Mouse (Mus musculus): ENCODE data around the gene Gm5678. TPM values are rescaled to one million over a fixed set of nuclear protein-coding genes. Genes with fewer than 3 reads are reported as not detected.
"Not testable (repeated sequence)": the region's sequence is repeated elsewhere in the genome, so short reads cannot be mapped to it uniquely, and the experiment has no call there.

The Gm5678 gene
- polyA plus RNA-seq, 1 experiment from 2014 or later = not detected

DNA sequence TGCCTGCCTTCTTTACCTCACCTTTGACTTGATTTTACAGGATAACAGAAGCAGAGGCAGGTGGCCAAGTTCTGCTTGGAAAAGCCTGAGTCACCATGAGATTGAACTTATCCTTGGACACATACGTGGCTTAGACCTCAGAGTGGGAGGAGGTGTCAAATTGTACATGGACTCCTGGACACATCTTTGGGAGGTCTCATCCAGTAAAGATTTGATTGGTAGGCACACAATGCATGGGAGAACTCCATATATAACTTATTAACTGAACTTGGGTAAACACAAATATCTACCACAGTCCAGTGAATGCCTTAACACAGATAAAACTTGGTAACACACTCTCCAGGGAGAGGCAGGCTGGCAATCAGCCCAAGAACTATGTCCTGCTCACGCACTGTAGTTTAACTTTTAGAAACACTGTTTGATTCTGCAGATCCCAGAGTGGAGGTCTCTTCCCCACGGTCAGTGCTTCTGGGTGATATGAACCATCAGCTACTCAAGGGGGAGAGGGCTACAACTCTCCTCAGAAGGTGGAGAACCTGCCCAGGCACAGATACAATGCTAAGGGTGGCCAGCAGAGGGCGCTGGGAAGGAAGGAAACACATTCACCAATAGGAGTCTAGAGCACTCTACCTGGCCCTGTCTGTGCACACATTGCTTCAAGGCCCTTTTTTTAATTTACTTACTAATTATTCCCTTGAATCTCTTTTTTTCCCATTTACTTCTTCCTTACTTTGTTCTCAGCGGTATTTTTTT, 12.6 kb upstream of the Gm5678 start:
- Histone ChIP-seq H3K9me3 (ENCODE audit: control insufficient read depth, low read length) (no peaks in the 10 kb centered on the region), H3K36me3 (ENCODE audit: control insufficient read depth, insufficient read depth, low read length) (no peaks in the 10 kb centered on the region), H3K4me1 (ENCODE audit: control insufficient read depth, insufficient read depth, low read length) (no peaks in the 10 kb centered on the region), H3K27me3 (ENCODE audit: control insufficient read depth, insufficient read depth, low read length) (no peaks in the 10 kb centered on the region), H3K4me2 (ENCODE audit: low read depth, low read length) (no peak overlapping the region), H3K9ac (replicated peaks; ENCODE audit: low read depth, low read length) (no peak overlapping the region), H3K4me3 (ENCODE audit: low read depth, low read length) (no peak overlapping the region), H3K27ac (ENCODE audit: low read depth, low read length) (no peak overlapping the region)
- 33% methylated on average over 5 of the region's 5 CpGs for WGBS
- ATAC-seq (ENCODE audit: low read depth) = no peak

DNA sequence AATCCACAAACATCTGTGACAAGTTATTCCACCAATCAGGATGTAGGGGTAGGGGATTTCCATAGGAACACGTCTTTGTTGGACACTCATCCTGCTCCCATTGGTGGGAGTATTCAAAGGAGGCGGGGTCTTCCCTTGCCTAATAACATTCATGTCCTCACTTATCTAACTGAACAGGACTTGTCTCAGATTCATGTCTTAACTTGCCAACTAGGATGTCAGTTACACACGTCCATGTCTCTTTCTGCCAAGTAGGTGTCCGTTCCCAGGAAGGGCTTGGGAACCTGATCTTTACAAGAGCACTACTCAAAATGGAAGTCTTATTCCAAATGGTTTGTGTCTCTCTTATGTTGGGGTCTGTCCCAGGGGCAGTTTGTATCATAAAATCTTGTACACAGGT, 4.1 kb upstream of the Gm5678 start:
- not testable (repeated sequence) for H3K4me2 ChIP-seq (ENCODE audit: low read depth, low read length); H3K4me1 ChIP-seq (ENCODE audit: control insufficient read depth, insufficient read depth, low read length); H3K9ac ChIP-seq (replicated peaks; ENCODE audit: low read depth, low read length); ATAC-seq (ENCODE audit: low read depth); H3K27ac ChIP-seq (ENCODE audit: low read depth, low read length); H3K36me3 ChIP-seq (ENCODE audit: control insufficient read depth, insufficient read depth, low read length); H3K27me3 ChIP-seq (ENCODE audit: control insufficient read depth, insufficient read depth, low read length); H3K9me3 ChIP-seq (ENCODE audit: control insufficient read depth, low read length); H3K4me3 ChIP-seq (ENCODE audit: low read depth, low read length)
- 93% methylated on average over 4 of the region's 4 CpGs for WGBS

DNA sequence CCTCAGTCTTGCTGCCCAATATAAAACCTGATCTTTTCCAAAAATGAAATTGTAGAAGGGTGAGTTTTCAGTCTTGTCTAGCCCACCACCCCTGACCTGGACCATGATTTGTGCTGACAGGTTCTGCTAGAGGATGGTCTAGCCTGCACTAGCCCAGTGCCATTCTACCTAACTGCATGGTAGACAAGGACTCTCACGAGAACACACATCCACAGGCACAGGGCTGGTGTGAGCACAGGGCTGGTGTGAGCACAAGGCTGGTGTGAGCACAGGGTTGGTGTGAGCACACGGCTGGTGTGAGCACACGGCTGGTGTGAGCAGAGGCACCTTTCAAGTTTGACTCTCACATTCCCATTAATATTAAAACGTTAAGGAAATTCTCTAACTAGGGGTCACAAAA, 3.2 kb upstream of the Gm5678 start:
- Histone ChIP-seq H3K4me3 (ENCODE audit: low read depth, low read length) (no peak overlapping the region), H3K36me3 (ENCODE audit: control insufficient read depth, insufficient read depth, low read length) (no peaks in the 10 kb centered on the region), H3K4me2 (ENCODE audit: low read depth, low read length) (no peak overlapping the region), H3K4me1 (ENCODE audit: control insufficient read depth, insufficient read depth, low read length) (no peaks in the 10 kb centered on the region), H3K9ac (replicated peaks; ENCODE audit: low read depth, low read length) (no peak overlapping the region), H3K9me3 (ENCODE audit: control insufficient read depth, low read length) (no peaks in the 10 kb centered on the region), H3K27ac (ENCODE audit: low read depth, low read length) (no peak overlapping the region), H3K27me3 (ENCODE audit: control insufficient read depth, insufficient read depth, low read length) (no peaks in the 10 kb centered on the region)
- WGBS = 78% methylated on average over 4 of the region's 4 CpGs
- no peak for ATAC-seq (ENCODE audit: low read depth)

DNA sequence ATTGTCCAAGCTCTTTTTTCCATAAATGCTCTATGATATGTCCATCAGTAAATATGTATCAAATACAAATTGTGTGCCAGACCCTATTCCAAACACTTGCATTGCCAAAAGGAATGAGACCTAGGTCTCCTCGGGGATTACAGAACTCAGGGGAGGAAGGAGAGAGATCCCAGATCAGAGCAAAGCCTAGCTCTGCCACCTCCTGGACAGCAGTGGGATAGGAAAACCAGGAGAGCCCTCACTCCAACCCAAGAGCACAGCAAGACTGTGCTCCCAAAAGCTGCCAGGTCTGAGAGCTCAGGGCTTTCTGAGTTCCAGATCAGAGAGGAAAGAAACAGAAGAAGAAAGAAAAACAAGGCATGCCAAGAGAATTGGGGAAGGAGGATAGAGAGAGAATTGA, 1.2 kb upstream of the Gm5678 start:
- Histone ChIP-seq H3K4me1 (ENCODE audit: control insufficient read depth, insufficient read depth, low read length) (no peaks in the 10 kb centered on the region), H3K4me3 (ENCODE audit: low read depth, low read length) (no peak overlapping the region), H3K36me3 (ENCODE audit: control insufficient read depth, insufficient read depth, low read length) (no peaks in the 10 kb centered on the region), H3K9me3 (ENCODE audit: control insufficient read depth, low read length) (no peaks in the 10 kb centered on the region), H3K27ac (ENCODE audit: low read depth, low read length) (no peak overlapping the region), H3K9ac (replicated peaks; ENCODE audit: low read depth, low read length) (no peak overlapping the region), H3K4me2 (ENCODE audit: low read depth, low read length) (no peak overlapping the region), H3K27me3 (ENCODE audit: control insufficient read depth, insufficient read depth, low read length) (no peaks in the 10 kb centered on the region)
- WGBS = 25% methylated on average over 1 of the region's 1 CpGs
- no peak for ATAC-seq (ENCODE audit: low read depth)

DNA sequence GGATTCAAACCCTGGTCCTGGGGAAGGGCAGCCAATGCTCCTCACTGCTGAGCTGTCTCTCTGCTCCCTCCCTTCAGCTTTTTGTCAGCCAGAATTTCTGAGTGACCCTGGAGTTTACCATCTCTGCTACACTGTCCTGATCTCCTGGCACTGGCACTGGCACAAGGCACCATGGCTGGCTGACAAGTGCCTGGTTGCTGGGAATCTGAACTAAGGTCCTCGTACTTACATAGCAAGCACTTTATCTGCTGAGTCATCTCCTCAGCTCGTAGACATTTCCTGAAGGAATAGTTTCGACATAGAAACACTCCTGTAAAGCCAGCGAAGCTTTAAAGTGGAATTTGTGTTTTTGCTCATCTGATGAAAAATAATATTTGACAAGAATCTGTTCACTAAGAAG, 16.1 kb downstream of the Gm5678 start:
- Histone ChIP-seq H3K4me2 (ENCODE audit: low read depth, low read length) (no peak overlapping the region), H3K4me1 (ENCODE audit: control insufficient read depth, insufficient read depth, low read length) (no peaks in the 10 kb centered on the region), H3K27ac (ENCODE audit: low read depth, low read length) (no peak overlapping the region), H3K9ac (replicated peaks; ENCODE audit: low read depth, low read length) (no peak overlapping the region), H3K4me3 (ENCODE audit: low read depth, low read length) (no peak overlapping the region), H3K27me3 (ENCODE audit: control insufficient read depth, insufficient read depth, low read length) (no peaks in the 10 kb centered on the region), H3K9me3 (ENCODE audit: control insufficient read depth, low read length) (no peaks in the 10 kb centered on the region), H3K36me3 (ENCODE audit: control insufficient read depth, insufficient read depth, low read length) (no peaks in the 10 kb centered on the region)
- WGBS = 88% methylated on average over 4 of the region's 4 CpGs
- no peak for ATAC-seq (ENCODE audit: low read depth)

DNA sequence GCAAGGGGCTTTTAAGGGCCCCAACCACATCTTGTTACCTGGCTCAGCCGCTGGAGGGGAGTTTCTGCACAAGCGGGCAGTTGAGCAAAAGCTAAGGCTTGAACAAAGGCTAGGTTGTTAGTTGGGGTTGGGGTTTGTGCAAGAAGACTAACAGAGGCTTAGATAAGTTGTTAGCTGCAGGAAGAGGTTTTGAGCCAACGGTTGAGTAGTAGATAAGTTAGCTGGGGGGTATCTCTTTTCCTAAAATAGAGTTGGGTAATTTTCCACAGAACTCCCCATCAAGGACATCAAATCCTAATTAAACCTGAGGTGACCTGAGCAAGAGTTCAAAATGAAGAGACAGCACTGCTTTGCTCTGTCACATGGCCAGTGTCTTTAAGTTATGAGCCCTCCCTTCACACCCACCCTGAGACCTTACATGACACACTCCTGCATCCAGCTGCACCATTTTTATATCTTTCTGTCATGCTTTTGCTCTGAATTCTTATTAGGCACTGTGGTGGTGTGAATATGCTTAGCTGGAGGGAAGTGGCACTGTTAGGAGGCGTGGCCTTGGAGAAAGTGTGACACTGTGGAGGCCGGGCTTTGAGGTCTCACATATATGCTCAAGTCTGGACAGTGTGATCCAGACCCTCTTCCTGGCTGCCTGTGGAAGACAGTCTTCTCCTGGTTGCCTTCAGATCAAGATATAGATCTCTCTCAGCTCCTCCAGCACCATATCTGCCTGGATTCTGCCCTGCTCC, 20.7 kb downstream of the Gm5678 start:
- H3K4me3 ChIP-seq (ENCODE audit: low read depth, low read length) = no peak overlapping the region
- H3K4me2 ChIP-seq (ENCODE audit: low read depth, low read length) = no peak overlapping the region
- ATAC-seq (ENCODE audit: low read depth) = no peak
- no peak overlapping the region for H3K27ac ChIP-seq (ENCODE audit: low read depth, low read length)
- H3K9me3 ChIP-seq (ENCODE audit: control insufficient read depth, low read length) = no peaks in the 10 kb centered on the region
- H3K4me1 ChIP-seq (ENCODE audit: control insufficient read depth, insufficient read depth, low read length) = no peaks in the 10 kb centered on the region
- no peak overlapping the region for H3K9ac ChIP-seq (replicated peaks; ENCODE audit: low read depth, low read length)
- no peaks in the 10 kb centered on the region for H3K27me3 ChIP-seq (ENCODE audit: control insufficient read depth, insufficient read depth, low read length)
- WGBS = 85% methylated on average over 5 of the region's 5 CpGs
- H3K36me3 ChIP-seq (ENCODE audit: control insufficient read depth, insufficient read depth, low read length) = no peaks in the 10 kb centered on the region

DNA sequence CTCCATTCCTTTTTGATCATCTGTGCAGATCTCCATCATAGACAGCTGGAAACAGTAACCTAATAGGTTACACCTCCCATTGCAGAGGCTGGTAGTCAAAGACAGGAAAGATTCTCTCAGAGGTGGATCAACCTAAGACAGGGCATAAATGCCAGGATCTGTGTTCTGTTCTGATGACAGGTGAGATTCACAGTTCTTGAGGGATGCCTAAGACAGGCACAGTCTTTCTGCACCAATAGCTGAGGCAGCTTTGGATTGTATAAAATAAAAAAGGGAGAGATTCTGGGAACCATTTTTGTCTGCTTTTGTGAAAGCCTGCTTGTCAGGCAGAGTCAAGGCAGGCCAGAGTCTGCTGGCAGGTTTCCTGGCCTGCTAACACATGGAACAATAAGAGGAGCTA, 40.1 kb downstream of the Gm5678 start:
- no peak overlapping the region for H3K9ac ChIP-seq (replicated peaks; ENCODE audit: low read depth, low read length)
- H3K4me3 ChIP-seq (ENCODE audit: low read depth, low read length) = no peak overlapping the region
- H3K4me2 ChIP-seq (ENCODE audit: low read depth, low read length) = no peak overlapping the region
- ATAC-seq (ENCODE audit: low read depth) = no peak
- H3K4me1 ChIP-seq (ENCODE audit: control insufficient read depth, insufficient read depth, low read length) = no peaks in the 10 kb centered on the region
- H3K27me3 ChIP-seq (ENCODE audit: control insufficient read depth, insufficient read depth, low read length) = no peaks in the 10 kb centered on the region
- no peaks in the 10 kb centered on the region; the same call in 1 of the 2 replicates for H3K9me3 ChIP-seq (ENCODE audit: control insufficient read depth, low read length)
- no peaks in the 10 kb centered on the region for H3K36me3 ChIP-seq (ENCODE audit: control insufficient read depth, insufficient read depth, low read length)
- no peak overlapping the region for H3K27ac ChIP-seq (ENCODE audit: low read depth, low read length)

DNA sequence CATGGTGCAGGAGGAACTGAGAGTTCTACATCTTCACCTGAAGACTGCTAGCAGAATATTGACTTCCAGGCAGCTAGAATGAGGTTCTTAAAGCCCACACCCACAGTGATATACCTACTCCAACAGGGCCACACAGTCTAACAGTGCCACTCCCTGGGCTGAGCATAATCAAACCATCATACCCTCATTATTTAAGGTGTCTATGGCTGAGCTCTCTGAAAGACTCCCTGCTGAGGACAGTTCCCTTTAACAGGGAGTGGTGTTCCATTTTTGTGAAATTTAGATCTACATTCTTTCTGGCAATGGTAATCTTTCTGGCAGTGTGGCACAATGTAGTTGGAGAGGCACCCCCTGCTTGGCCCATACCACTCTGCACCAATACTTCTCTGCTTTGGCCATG, 41.6 kb downstream of the Gm5678 start:
- Histone ChIP-seq H3K27me3 (ENCODE audit: control insufficient read depth, insufficient read depth, low read length) (no peaks in the 10 kb centered on the region), H3K27ac (ENCODE audit: low read depth, low read length) (no peak overlapping the region), H3K4me2 (ENCODE audit: low read depth, low read length) (no peak overlapping the region), H3K9ac (replicated peaks; ENCODE audit: low read depth, low read length) (no peak overlapping the region), H3K36me3 (ENCODE audit: control insufficient read depth, insufficient read depth, low read length) (no peaks in the 10 kb centered on the region), H3K9me3 (ENCODE audit: control insufficient read depth, low read length) (no peaks in the 10 kb centered on the region; the same call in 1 of the 2 replicates), H3K4me1 (ENCODE audit: control insufficient read depth, insufficient read depth, low read length) (no peaks in the 10 kb centered on the region), H3K4me3 (ENCODE audit: low read depth, low read length) (no peak overlapping the region)
- ATAC-seq (ENCODE audit: low read depth) = no peak

DNA sequence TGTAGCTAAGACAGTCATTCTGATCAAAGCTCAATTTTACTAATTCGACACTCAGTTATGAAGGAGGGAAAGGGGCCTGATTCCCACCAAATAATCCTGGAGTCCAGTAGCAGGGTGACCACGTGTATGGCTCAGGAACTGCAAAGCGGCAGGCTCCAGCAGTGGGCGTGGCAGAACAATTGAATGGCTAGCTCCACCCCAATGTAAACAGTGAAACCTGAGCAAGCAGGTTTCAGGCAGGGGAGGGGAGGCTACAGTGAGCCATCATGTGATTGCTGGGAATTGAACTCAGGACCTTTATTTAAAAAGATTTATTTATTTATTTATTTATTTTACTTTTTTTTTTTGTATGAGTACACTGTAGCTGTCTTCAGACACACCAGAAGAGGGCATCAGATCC, 42.6 kb downstream of the Gm5678 start:
- H3K4me1 ChIP-seq (ENCODE audit: control insufficient read depth, insufficient read depth, low read length); H3K36me3 ChIP-seq (ENCODE audit: control insufficient read depth, insufficient read depth, low read length); H3K9ac ChIP-seq (replicated peaks; ENCODE audit: low read depth, low read length); H3K9me3 ChIP-seq (ENCODE audit: control insufficient read depth, low read length); H3K4me3 ChIP-seq (ENCODE audit: low read depth, low read length); H3K27me3 ChIP-seq (ENCODE audit: control insufficient read depth, insufficient read depth, low read length); H3K27ac ChIP-seq (ENCODE audit: low read depth, low read length); H3K4me2 ChIP-seq (ENCODE audit: low read depth, low read length); ATAC-seq (ENCODE audit: low read depth): not testable (repeated sequence)
- 36% methylated on average over 4 of the region's 4 CpGs for WGBS

All from neural tube, embryonic 14.5 days (tissue).